Mouse (Mus musculus): ENCODE measurements around the gene Cfap54. TPM values are rescaled to one million over a fixed set of nuclear protein-coding genes. Genes with fewer than 3 reads are reported as not detected.

Gene Cfap54
- polyA plus RNA-seq, 1 experiment from 2014 or later: 0.07 TPM

- H3K4me2 ChIP-seq (ENCODE audit: low read depth, severe bottlenecking): no peak overlapping the region
- H3K36me3 ChIP-seq (ENCODE audit: control insufficient read depth, insufficient read depth, low read length): no peaks in the 10 kb centered on the region
- 72% methylated on average over 12 of the region's 12 CpGs for WGBS
Measured at GRCm38 (mm10) chr10:93122399-93123184, 41.2 kb upstream of the Cfap54 start.

GRCm38 (mm10) chr10:93121262-93121860 is 39.9 kb upstream of the Cfap54 start:
- Histone ChIP-seq H3K36me3 (ENCODE audit: control insufficient read depth, insufficient read depth, low read length) (no peaks in the 10 kb centered on the region), H3K9ac (ENCODE audit: low read length) (no peak overlapping the region), H3K27ac (replicated peaks; ENCODE audit: low read depth, low read length) (no peak overlapping the region), H3K4me1 (ENCODE audit: control insufficient read depth, insufficient read depth, low read length) (no peaks in the 10 kb centered on the region), H3K27me3 (ENCODE audit: control insufficient read depth, insufficient read depth, low read length) (no peaks in the 10 kb centered on the region), H3K4me3 (ENCODE audit: low read depth, low read length) (no peak overlapping the region), H3K9me3 (ENCODE audit: control insufficient read depth, low read length) (no peaks in the 10 kb centered on the region), H3K4me2 (ENCODE audit: low read depth, severe bottlenecking) (no peak overlapping the region)
- DNase-seq (ENCODE audit: low spot score) (no peak), ATAC-seq (ENCODE audit: insufficient number of reproducible peaks, low FRiP score, low TSS enrichment, low read depth) (no peak)
- 94% methylated on average over 6 of the region's 6 CpGs for WGBS

More at GRCm38 (mm10) chr10:93122399-93123184, 41.2 kb upstream of the Cfap54 start:
- Histone ChIP-seq H3K9me3 (ENCODE audit: control insufficient read depth, low read length) (no peaks in the 10 kb centered on the region), H3K4me3 (ENCODE audit: low read depth, low read length) (no peak overlapping the region), H3K27ac (replicated peaks; ENCODE audit: low read depth, low read length) (no peak overlapping the region), H3K27me3 (ENCODE audit: control insufficient read depth, insufficient read depth, low read length) (no peaks in the 10 kb centered on the region), H3K9ac (ENCODE audit: low read length) (no peak overlapping the region), H3K4me1 (ENCODE audit: control insufficient read depth, insufficient read depth, low read length) (no peaks in the 10 kb centered on the region)
- ATAC-seq (ENCODE audit: insufficient number of reproducible peaks, low FRiP score, low TSS enrichment, low read depth) (no peak), DNase-seq (ENCODE audit: low spot score) (no peak)

- Histone ChIP-seq H3K36me3 (ENCODE audit: control insufficient read depth, insufficient read depth, low read length) (no peaks in the 10 kb centered on the region), H3K4me2 (ENCODE audit: low read depth, severe bottlenecking) (no peak overlapping the region), H3K9ac (ENCODE audit: low read length) (no peak overlapping the region), H3K27ac (replicated peaks; ENCODE audit: low read depth, low read length) (no peak overlapping the region), H3K4me1 (ENCODE audit: control insufficient read depth, insufficient read depth, low read length) (no peaks in the 10 kb centered on the region), H3K9me3 (ENCODE audit: control insufficient read depth, low read length) (no peaks in the 10 kb centered on the region), H3K4me3 (ENCODE audit: low read depth, low read length) (no peak overlapping the region), H3K27me3 (ENCODE audit: control insufficient read depth, insufficient read depth, low read length) (no peaks in the 10 kb centered on the region)
- 84% methylated on average over 5 of the region's 5 CpGs for WGBS
- ATAC-seq (ENCODE audit: insufficient number of reproducible peaks, low FRiP score, low TSS enrichment, low read depth) (no peak), DNase-seq (ENCODE audit: low spot score) (no peak)
Measured at GRCm38 (mm10) chr10:93119809-93120208, 38.4 kb upstream of the Cfap54 start.

- Histone ChIP-seq H3K27ac (replicated peaks; ENCODE audit: low read depth, low read length) (no peak overlapping the region), H3K9me3 (ENCODE audit: control insufficient read depth, low read length) (no peaks in the 10 kb centered on the region), H3K4me3 (ENCODE audit: low read depth, low read length) (no peak overlapping the region), H3K9ac (ENCODE audit: low read length) (no peak overlapping the region), H3K4me1 (ENCODE audit: control insufficient read depth, insufficient read depth, low read length) (no peaks in the 10 kb centered on the region), H3K36me3 (ENCODE audit: control insufficient read depth, insufficient read depth, low read length) (no peaks in the 10 kb centered on the region), H3K27me3 (ENCODE audit: control insufficient read depth, insufficient read depth, low read length) (no peaks in the 10 kb centered on the region), H3K4me2 (ENCODE audit: low read depth, severe bottlenecking) (no peak overlapping the region)
- 86% methylated on average over 3 of the region's 3 CpGs for WGBS
- no peak for DNase-seq (ENCODE audit: low spot score)
- ATAC-seq (ENCODE audit: insufficient number of reproducible peaks, low FRiP score, low TSS enrichment, low read depth): no peak
Measured at GRCm38 (mm10) chr10:93116636-93117035, 35.2 kb upstream of the Cfap54 start.

GRCm38 (mm10) chr10:93115743-93116142 is 34.3 kb upstream of the Cfap54 start:
- ATAC-seq (ENCODE audit: insufficient number of reproducible peaks, low FRiP score, low TSS enrichment, low read depth) (no peak), DNase-seq (ENCODE audit: low spot score) (no peak)
- H3K4me1 ChIP-seq (ENCODE audit: control insufficient read depth, insufficient read depth, low read length): no peaks in the 10 kb centered on the region
- no peaks in the 10 kb centered on the region for H3K27me3 ChIP-seq (ENCODE audit: control insufficient read depth, insufficient read depth, low read length)
- H3K4me3 ChIP-seq (ENCODE audit: low read depth, low read length): no peak overlapping the region
- no peaks in the 10 kb centered on the region for H3K36me3 ChIP-seq (ENCODE audit: control insufficient read depth, insufficient read depth, low read length)
- 93% methylated on average over 1 of the region's 1 CpGs for WGBS
- H3K27ac ChIP-seq (replicated peaks; ENCODE audit: low read depth, low read length): no peak overlapping the region
- H3K9ac ChIP-seq (ENCODE audit: low read length): no peak overlapping the region
- no peak overlapping the region for H3K4me2 ChIP-seq (ENCODE audit: low read depth, severe bottlenecking)
- no peaks in the 10 kb centered on the region for H3K9me3 ChIP-seq (ENCODE audit: control insufficient read depth, low read length)

GRCm38 (mm10) chr10:93114782-93115181 is 33.4 kb upstream of the Cfap54 start:
- ATAC-seq (ENCODE audit: insufficient number of reproducible peaks, low FRiP score, low TSS enrichment, low read depth): no peak
- no peaks in the 10 kb centered on the region for H3K4me1 ChIP-seq (ENCODE audit: control insufficient read depth, insufficient read depth, low read length)
- DNase-seq (ENCODE audit: low spot score): no peak

GRCm38 (mm10) chr10:93113968-93114367 is 32.5 kb upstream of the Cfap54 start:
- Histone ChIP-seq H3K9me3 (ENCODE audit: control insufficient read depth, low read length) (no peaks in the 10 kb centered on the region), H3K36me3 (ENCODE audit: control insufficient read depth, insufficient read depth, low read length) (no peaks in the 10 kb centered on the region), H3K27ac (replicated peaks; ENCODE audit: low read depth, low read length) (no peak overlapping the region), H3K4me1 (ENCODE audit: control insufficient read depth, insufficient read depth, low read length) (no peaks in the 10 kb centered on the region), H3K4me2 (ENCODE audit: low read depth, severe bottlenecking) (no peak overlapping the region), H3K9ac (ENCODE audit: low read length) (no peak overlapping the region), H3K27me3 (ENCODE audit: control insufficient read depth, insufficient read depth, low read length) (no peaks in the 10 kb centered on the region), H3K4me3 (ENCODE audit: low read depth, low read length) (no peak overlapping the region)
- WGBS: 85% methylated on average over 8 of the region's 8 CpGs
- ATAC-seq (ENCODE audit: insufficient number of reproducible peaks, low FRiP score, low TSS enrichment, low read depth) (no peak), DNase-seq (ENCODE audit: low spot score) (no peak)

More at GRCm38 (mm10) chr10:93114782-93115181, 33.4 kb upstream of the Cfap54 start:
- Histone ChIP-seq H3K36me3 (ENCODE audit: control insufficient read depth, insufficient read depth, low read length) (no peaks in the 10 kb centered on the region), H3K9me3 (ENCODE audit: control insufficient read depth, low read length) (no peaks in the 10 kb centered on the region), H3K27ac (replicated peaks; ENCODE audit: low read depth, low read length) (no peak overlapping the region), H3K4me2 (ENCODE audit: low read depth, severe bottlenecking) (no peak overlapping the region), H3K4me3 (ENCODE audit: low read depth, low read length) (no peak overlapping the region), H3K27me3 (ENCODE audit: control insufficient read depth, insufficient read depth, low read length) (no peaks in the 10 kb centered on the region), H3K9ac (ENCODE audit: low read length) (no peak overlapping the region)
- 82% methylated on average over 1 of the region's 1 CpGs for WGBS

- no peaks in the 10 kb centered on the region for H3K9me3 ChIP-seq (ENCODE audit: control insufficient read depth, low read length)
- DNase-seq (ENCODE audit: low spot score): no peak
- H3K27ac ChIP-seq (replicated peaks; ENCODE audit: low read depth, low read length): no peak overlapping the region
- no peaks in the 10 kb centered on the region for H3K27me3 ChIP-seq (ENCODE audit: control insufficient read depth, insufficient read depth, low read length)
- ATAC-seq (ENCODE audit: insufficient number of reproducible peaks, low FRiP score, low TSS enrichment, low read depth): no peak
- H3K36me3 ChIP-seq (ENCODE audit: control insufficient read depth, insufficient read depth, low read length): no peaks in the 10 kb centered on the region
- no peak overlapping the region for H3K9ac ChIP-seq (ENCODE audit: low read length)
- WGBS: 91% methylated on average over 6 of the region's 6 CpGs
- H3K4me3 ChIP-seq (ENCODE audit: low read depth, low read length): no peak overlapping the region
- H3K4me1 ChIP-seq (ENCODE audit: control insufficient read depth, insufficient read depth, low read length): no peaks in the 10 kb centered on the region
- H3K4me2 ChIP-seq (ENCODE audit: low read depth, severe bottlenecking): no peak overlapping the region
Measured at GRCm38 (mm10) chr10:93112021-93112420, 30.6 kb upstream of the Cfap54 start.

Data from limb, embryonic 11.5 days (tissue).